Mouse (Mus musculus) adrenal gland, adult 8-10 months (tissue): ENCODE results near the gene Nifk. TPM values are rescaled to one million over a fixed set of nuclear protein-coding genes. Genes with fewer than 3 reads are reported as not detected.

Experiments used
- DNase-seq: peaks from one replicate; pipeline ENCODE4 v3.0.0; 2022
- total RNA-seq, 4 experiments: library from RNA; stranded (reverse); gene quantifications; 2 replicates each; pipeline ENCODE4 v1.2.4; 2022

Nifk gene
- total RNA-seq = 10 to 100 TPM; 32.7 to 42.0 (median 37.7) TPM

DNA sequence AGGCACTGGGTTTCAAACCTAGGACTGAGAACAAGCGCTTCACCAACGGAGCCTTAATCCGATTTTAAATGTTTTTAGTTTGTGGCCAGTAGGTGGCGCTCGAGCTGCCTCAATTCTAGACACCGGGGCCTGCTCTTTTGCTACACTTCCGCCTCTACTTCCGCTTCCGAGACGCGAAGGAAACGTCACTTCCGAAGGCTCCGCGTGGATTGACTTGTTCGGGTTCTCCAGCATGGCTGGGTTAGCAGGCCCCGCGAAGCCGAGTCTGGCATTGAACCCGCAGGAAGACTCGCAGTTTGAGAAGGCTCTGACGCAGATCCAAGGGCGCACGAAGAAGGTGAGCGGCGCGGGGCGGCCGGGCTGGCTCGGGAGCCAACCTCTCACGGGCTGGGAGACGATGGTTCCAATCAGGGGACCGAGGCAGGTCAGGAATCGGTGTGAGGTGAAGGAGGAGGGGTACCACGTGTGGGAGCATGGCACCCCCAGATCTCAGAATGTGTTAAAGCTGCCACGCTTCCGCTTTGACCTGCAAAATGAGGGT is at the start of gene Nifk:
TSS of gene Nifk (plus strand) at position 179 of the 541 bp plus-strand sequence.
- peak; percentile 90 for DNase-seq

DNA sequence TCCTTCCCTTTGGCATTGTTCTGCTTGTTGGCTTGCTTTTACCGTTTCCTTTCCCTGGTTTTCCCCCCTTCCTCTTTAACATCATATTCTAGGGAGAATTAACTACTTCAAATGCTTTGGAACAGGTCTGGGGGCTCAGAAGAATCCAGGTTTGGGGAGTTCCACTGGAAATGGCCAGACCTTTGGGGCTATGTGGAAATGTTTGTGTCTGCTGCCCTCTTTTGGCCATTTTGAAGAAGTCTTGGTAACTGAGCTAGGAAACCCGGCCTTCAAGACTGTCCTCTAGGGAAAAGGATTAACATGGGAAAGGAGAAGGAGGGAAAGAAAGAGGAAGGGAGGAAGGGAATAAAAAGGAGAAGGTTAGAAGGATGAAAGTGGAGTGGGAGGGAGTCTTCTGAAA is 46.5 kb upstream of the Nifk start:
- no peak for DNase-seq

DNA sequence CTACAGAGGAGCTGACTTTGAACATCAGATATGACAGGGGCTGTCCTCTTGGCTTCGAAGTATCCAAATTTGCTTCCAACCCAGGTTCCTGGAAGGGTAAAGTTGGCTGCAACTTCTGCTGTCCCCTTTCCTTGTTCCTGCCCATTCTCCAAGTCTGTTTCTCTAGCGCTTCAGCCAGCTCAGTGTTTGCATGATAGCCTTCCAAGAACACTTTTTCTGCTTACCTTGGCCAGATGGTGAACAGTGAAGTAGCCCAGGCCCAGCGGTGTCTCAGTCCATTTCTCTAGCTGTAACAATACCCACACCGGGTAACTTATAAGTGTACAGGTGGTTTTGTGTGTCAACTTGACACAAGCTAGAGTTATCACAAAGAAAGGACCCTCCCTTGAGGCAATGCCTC is 29.3 kb upstream of the Nifk start:
- DNase-seq = no peak

DNA sequence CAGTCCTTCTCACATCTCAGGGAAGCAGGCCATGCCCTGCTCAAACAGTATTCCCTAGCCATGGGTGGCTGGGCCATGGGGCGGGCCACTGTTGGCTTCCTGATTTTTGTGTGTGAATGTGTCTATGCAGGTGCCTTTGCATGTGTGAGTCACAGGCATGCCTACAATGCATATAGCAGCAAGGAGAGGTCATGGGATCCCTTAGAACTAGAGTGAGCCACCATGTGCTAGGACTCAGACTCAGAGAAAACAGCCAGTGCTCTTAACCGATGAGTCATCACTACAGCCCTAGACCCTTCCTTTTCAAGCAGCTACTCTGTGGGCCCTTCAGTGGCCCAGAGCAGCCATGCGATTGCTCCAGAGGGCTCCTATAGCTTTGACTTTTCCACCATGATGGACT is 27.4 kb upstream of the Nifk start:
- DNase-seq = no peak

DNA sequence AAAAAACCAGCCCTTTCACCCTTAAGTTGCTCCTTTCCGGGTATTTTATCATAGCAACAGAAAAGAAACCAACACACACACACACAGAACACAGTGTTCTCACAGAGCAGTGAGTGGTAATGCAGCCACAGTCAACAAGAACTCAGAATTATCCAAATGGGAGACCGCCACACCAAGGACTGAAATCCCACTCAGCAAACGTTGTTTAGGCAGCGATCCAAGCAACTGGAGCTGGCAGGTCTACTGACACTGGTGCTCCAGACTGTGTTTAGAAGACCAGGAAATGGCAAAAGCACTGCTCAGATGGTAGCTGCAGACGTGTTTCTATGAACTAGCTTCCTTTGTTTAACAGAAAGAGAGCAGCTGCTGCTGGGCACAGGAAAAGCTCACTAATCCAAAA is 26.8 kb upstream of the Nifk start:
- DNase-seq = no peak

DNA sequence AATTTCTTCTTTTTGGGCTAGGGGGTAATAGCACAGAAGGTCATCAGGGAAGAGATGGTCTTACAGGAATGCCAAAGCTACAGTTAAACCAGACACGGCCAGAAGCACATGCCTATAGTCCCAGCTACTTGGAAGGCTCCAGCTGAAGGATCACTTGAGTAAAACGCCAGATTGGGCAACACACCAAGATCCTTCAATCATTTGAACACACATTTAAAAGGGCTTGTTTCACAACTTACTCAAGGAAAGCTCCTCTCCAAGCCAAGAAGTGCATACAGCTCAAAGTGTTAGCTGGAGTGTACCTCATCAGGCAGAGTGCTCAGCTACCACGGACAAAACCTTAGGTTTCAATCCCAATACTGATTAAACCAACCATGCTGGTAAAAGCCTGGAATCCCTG is 25.0 kb upstream of the Nifk start:
- DNase-seq = no peak

DNA sequence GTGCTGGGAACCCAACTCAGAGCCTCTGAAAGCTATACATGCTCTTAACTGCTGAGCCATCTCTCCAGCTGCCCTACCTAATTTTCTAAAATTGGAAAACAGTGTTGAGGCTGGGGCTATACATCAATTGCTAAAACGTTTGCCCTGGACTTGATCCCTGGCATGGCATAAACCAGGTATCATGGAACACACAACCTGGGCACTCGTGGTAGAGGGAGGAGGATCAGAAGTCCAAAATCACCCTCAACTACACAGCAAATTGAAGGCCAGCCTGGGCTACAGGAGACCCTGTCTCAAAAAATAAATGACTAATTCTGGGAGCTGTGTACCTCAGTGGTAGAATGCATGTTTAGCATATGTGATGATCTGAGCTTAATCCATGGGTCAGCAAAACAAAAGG is 23.9 kb upstream of the Nifk start:
- no peak for DNase-seq

DNA sequence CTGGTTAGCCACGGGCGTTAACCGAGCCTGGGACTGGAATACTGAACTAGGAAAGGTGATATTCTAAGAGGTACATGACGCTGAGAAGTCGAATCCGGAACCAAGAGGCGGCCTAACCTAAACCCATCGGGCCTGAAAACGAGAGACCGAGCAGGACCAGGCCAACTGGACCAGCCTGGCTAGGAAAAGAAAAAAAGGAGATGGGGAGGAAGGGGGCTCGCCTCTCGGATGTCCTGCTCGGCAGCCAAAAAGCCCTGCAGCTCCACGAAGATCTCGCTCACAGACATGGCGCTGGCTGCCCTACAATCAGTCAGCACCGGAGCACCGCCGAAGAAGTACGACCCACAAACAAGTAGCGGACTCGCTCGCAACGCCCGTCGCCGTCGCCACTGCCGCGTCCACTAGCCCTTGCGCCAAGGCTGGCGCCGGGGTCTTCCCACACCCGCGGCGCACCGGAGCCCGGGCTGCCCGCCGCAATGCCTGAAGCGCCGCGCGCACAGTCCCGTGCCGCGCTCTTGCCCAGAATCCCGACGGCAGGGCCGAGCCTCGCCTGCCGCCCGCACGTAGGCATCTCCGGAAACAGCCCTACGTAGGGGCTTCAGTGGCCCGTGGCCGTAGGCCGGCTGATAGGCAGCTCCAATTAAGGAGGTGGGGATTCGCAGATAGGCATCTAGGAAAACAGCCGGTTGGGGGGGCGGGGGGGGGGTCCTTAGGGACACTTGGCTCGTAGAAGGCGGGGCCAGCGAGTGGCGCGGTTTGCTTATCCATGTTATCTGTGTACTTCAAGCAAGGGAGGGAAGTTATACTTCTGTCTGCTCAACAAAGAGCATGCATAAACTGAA is 10.6 kb upstream of the Nifk start:
- DNase-seq = peak; percentile 80

DNA sequence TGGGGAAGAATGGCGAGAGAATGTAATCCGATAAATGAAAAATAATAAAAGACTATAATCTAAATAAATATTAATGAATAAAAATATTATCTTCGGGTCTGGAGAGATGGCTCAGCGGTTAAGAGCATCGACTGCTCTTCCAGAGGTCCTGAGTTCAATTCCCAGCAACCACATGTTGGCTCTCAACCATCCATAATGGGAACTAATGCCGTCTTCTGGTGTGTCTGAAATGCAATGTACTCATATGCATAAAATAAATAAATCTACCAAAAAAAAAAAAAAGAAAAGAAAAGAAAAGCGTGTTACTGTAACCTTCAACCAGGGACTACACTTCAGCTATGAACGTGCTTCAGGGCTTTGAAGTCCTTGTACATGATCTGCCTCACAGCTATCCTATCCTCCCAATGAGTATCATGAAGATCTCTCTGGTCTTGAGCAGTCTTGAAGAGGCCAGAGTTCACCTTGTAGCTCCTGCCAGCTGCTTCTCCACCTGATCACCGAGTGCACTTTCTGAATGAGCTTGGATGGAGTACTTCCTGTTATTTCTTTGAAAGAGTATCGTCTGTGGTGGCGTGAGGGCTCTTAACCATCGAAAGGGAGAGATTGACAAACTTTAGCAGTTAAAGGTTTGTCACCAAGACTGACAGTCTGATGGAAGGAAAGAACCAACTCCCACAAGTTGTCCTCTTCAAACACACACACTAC is 9.9 kb upstream of the Nifk start, which contains the start of gene Tsn:
TSS of gene Tsn (minus strand) at position 118 of the 705 bp plus-strand sequence.
- DNase-seq = no peak

DNA sequence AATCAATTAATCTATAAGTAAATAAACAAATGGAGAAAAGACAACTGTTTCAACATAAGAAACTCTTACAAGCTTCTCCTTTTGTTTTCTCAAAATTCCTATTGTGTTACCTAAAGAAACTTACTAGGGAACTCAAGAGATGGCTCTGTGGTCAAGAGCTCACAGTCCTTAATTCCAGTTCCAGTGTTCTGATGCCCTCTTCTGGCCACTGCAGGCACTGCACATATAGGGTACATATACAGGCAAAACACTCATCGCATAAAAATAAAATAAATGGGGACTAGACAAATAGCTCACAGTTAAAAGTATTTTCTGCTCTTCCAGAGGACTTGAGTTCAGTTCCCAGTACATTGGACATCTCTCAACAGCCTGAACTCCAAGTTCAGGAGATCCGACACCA is 943 bp upstream of the Nifk start:
- no peak for DNase-seq

DNA sequence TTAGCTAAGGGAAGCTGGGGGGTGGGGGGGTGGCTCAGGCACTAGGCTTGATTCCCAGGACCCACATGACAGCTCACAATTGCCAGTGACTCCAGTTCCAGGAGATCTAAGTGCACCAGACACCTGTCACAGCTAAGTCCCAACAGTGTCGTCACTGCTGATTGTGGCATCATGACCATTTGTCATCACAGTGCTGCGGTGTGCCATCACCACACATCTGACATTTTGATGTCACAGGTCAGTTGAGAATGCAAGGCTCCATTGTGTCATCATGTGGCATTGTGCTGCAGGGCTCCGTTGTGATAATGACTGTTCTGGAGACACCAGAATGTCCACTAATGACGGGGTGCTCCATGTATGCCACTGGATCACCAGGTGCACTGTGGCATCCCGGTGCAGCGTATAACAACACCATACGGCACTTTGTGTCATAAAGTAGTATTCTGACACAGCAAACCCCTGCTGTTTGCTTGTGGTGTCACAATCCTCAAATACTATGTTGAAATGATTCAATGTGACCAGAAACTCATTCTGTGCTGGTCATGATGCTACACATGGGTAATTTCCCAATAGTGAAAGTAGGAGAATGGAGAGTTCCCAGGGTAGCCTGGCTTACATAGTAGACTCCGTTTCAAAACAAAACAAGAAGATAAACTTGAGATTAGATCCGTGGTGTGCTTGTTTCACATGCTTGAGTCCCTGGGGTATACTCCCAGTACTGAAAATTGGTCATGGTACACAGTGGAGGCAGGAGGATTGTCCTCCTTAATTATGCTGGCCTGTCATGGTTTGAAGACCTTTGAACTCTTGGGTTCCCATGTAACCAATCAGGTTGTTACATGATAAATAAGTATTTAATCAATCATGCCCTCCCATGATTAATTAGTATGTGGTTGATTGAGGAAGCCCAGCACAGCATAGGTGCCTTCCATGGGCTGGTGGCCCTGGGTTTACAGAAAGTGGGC is 13.4 kb downstream of the Nifk start:
- DNase-seq = no peak

DNA sequence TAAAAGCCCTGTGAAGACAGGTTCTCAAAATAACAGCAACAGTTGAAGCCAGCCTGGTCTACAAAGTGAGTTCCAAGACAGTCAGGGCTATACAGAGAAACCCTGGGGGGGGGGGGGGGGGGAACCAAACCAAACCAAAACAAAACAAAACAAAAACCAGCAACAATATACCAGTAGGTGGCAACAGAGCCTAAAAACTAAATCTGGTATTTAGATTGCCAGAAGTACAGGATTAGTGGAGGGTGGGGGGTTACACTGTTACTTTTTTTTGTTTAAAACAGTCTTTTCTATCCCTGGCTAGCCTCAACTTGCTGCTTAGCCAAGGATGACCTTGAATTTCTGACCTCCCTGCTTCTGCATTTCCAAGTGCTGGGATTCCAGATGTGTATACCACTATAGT is 14.2 kb downstream of the Nifk start:
- DNase-seq = no peak

DNA sequence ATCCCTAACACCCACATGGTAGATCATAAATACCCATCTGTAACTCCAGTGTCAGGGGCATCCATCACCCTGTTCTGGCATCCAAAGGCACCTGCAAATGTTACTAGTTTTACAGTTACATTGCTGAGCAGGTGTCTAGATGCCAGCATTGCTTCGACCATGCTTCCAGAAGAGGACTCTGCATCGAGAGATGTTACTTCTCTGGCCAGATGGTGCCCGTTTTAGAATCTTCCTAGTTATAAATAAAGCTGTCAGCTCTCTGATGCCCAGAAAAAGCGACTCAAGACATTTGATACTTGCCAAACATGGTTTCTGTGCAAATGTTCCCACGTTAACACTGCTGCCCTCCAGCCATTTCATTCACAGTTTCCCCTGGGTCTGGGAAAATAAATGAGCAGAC is 16.3 kb downstream of the Nifk start:
- no peak for DNase-seq

DNA sequence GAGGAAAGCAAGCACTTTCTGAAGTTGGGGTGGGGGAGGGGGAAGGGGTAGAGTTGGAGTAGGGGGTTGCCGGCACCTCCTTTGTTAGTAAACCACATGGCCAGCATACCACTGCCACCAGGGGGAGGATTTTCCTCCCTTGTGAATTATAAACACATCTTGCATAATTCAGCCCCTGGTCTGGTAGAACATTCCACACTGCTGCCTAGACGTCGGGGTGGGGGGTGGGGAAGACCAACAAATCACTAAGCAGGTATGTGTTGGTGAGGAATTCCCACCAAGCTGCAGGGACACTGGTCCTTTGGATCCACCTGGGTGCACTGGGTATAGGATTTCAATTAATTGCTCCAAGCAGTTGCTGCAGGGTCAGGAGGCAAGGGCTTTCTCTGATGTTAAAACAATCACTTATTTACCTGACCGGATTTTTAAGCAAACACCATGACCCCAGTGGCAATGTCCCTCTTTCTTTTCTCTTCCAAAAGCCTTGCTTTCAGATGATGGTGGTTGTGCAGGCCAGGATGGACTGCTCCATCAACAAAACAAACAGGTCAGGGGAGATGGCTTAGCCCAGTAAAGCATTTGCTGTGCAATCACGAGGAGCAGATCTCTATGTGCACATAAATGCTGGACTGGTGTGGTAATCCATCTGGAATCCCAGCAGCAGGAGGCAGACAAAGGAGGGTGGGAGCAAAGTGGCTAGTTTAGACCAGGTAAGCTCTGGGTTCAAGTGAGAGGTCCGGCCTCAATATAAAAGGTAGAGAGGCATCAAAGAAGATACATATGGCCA is 22.2 kb downstream of the Nifk start:
- DNase-seq = no peak

DNA sequence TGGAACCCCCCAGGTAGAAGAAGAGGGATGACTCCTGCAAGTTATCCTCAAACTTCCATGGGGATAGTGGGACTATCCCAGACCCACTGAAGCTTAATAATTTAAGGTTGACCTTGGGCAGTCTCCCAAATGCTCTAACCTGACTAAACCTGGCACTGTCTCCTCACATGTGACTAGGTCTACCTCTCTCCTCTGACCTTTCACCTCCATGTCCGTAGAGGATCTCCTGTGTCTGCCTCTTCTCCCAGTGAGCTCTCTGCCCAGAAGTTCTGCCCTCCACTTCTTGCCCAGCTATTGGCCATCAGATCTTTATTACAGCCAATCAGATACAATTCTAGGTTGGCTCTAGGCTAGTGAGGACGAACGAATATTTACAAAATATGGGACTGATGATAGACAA is 28.3 kb downstream of the Nifk start:
- no peak for DNase-seq

DNA sequence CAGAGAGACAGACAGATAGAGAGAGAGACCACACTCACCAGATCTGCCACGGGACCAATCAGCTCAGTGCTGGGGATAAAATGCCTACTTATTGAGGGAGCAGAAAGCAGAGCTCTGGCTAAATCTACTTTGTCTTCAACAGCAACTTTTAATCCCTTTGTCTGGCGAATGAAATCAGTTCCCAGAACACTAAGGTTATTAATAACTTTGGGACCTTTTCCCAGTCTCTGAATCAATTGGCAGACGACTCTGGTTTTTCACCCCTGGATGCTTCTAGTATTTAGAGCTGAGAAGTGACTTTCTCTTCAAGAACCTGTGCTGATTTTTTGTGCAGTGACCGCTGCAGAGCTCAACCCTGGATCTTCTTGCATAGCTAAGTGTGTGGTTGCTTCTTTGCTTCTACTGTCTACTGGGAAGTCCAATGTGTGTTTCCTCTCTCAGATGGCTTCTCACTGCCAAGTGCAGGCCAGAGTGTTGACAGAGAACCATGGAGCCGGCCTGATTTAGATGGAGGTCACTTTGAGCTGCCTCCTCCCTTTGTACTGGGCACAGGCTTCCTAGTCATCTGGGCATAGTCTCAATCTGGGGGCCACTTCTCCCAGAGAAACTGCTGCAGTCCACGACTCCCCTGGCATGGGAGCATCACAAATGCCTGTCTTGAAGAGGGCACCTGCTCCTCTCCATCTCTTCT is 37.6 kb downstream of the Nifk start:
- no peak for DNase-seq

DNA sequence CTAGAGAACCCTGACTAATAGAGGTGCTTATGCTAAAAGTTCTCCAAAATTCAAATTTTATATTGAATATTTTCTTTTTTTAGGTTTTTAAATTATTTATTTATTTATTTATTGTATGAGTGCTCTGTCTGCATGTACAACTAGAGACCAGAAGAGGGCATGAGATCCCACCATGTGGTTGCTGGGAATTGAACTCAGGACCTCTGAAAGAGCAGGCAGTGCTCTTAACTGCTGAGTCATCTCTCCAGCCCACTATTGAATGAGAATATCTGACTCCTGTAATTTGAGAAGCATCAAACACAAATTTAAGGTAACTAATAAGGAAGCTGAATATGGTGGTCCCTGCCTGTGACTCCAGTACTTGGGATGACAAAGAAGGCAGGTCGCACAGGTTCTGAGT is 46.3 kb downstream of the Nifk start:
- DNase-seq = no peak

DNA sequence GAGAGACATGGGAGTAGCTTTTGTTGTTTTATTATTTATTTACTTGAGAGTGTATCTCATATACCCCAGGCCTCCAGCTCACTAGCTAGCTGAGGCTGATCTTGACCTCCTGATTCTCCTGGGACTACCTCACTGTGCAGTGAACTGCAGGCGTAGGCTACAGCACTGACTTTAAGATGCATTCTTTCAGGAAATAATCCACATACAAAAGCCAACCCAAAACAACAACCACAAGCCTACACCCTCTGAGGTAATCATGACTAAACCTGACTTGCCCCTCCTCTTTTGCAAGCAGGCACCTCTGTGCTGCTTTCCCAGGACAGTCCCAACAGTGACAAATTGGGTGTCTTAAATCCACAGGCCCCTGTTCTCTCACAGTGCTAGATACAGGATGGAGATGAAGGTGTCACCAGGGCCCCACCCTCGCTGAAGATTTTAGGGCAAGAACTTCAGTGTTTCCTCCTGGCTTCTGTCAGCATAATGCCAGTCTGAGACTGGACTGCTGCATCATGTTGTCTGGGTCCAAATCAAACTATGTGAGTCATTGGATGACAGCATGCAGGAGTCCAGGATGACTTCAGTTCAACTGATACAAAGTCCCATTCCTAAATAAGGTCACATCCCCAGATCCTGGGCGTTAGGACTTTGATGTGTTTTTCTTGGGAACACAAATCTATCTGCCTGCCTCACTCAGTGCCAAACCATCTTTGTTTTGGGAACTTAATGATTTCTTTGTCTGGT is 47.3 kb downstream of the Nifk start:
- DNase-seq = peak; percentile 20

DNA sequence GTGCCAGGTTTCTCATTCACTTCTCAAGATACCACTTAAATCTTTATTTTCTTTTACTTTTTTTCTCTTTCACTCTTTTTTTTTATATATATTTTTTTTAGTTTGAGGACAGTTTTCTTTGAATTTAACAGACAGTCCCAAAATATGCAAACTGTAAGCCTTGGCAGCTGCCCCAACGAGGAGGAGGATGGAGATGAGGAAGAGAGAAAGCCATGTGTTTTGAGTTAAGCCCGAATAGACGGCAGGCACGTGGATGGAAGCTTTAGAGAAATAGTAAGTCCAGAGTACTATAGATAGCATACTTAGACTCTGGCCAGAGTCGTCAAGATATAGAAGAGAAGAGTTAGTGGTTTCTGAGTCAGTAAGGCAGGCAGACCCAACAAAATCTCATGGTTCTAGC is 56.1 kb downstream of the Nifk start:
- DNase-seq = no peak

DNA sequence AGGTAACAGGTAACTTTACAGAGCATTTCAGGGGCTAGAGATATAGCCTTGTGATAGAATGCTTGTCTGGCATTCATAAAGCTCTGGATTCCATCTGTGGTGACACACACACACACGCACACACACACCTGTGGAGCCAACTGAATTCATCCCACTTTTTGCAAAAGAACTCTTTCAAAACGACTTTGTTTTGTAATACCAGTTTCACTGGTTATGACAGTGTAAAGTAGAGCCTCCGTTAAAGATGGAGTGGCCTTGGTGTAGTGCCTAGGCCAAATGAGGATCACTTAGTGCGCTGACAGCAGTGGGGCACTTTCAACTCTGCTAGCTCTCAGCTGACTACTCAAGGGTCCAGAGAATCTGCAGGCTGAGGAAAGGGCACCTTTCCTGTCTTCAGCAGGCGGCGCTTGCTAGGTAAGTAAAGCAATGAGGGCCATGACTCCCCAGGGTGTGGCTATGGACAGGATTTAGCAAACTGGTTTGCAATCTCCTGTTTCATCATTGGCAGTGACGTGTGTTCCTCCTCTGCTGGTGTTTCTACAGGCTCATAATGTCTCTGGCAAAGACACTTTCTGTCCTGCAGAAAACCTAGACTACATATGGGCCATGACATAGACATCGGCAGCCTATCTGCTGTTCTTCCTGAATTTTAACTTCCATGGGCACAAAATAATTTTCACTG is 58.6 kb downstream of the Nifk start:
- DNase-seq = no peak
